Mouse (Mus musculus) cerebellum, postnatal 36 days (tissue): ENCODE results near the gene Prss57.
A peak's percentile ranks its signal among the peaks of the same experiment; 100 is the strongest.

ENCODE experiments used
- DNase-seq, 2 experiments: peaks; one replicate each; pipeline ENCODE4 v3.0.0; 2021 to 2022; ENCODE audit warnings: mixed read lengths in 2 of 2

Gene Prss57

GRCm38 (mm10) chr10:79806972-79807371 lies 16.2 kb upstream of the Prss57 start:
- DNase-seq: no peak

GRCm38 (mm10) chr10:79806331-79806730 lies 15.6 kb upstream of the Prss57 start:
- DNase-seq: no peak

- DNase-seq: no peak
These were observed 14.9 kb upstream of the Prss57 start for GRCm38 (mm10) chr10:79805636-79806035.

- DNase-seq: peak; percentile 55 to 69
These were observed 13.1 kb upstream of the Prss57 start for GRCm38 (mm10) chr10:79803716-79804323.

- peak; percentile 33 to 35 for DNase-seq
These were observed 11.7 kb upstream of the Prss57 start for GRCm38 (mm10) chr10:79802331-79802971.

GRCm38 (mm10) chr10:79801837-79802236 lies 11.1 kb upstream of the Prss57 start:
- no peak for DNase-seq

- no peak for DNase-seq
These were observed 9.7 kb upstream of the Prss57 start for GRCm38 (mm10) chr10:79800508-79800907.

- no peak for DNase-seq
These were observed 7.6 kb upstream of the Prss57 start for GRCm38 (mm10) chr10:79798289-79798928.

- DNase-seq: no peak
These were observed 6.6 kb upstream of the Prss57 start for GRCm38 (mm10) chr10:79797326-79797725.

- DNase-seq: no peak
These were observed 5.1 kb upstream of the Prss57 start for GRCm38 (mm10) chr10:79795905-79796304.

- peak; percentile 43 to 52 for DNase-seq
These were observed 3.8 kb upstream of the Prss57 start for GRCm38 (mm10) chr10:79794491-79794931.

GRCm38 (mm10) chr10:79793738-79794490 lies 3.2 kb upstream of the Prss57 start:
- peak; percentile 33 to 48 for DNase-seq

GRCm38 (mm10) chr10:79793051-79793737 lies 2.4 kb upstream of the Prss57 start, which contains the start of gene Palm:
Gene Palm (plus strand): TSS chr10:79793572.
- peak; percentile 87 for DNase-seq

GRCm38 (mm10) chr10:79792339-79793040 lies 1.7 kb upstream of the Prss57 start:
- DNase-seq: no peak

- no peak for DNase-seq
These were observed 1.2 kb downstream of the Prss57 start for GRCm38 (mm10) chr10:79789581-79789980.

GRCm38 (mm10) chr10:79788386-79789158 lies 2.2 kb downstream of the Prss57 start:
- DNase-seq: peak; percentile 84 to 91

- peak; percentile 49 to 56 for DNase-seq
These were observed 6.6 kb downstream of the Prss57 start for GRCm38 (mm10) chr10:79783920-79784800.

- DNase-seq: no peak
These were observed 7.7 kb downstream of the Prss57 start for GRCm38 (mm10) chr10:79783050-79783449.

GRCm38 (mm10) chr10:79781956-79782355 lies 8.8 kb downstream of the Prss57 start:
- no peak for DNase-seq

GRCm38 (mm10) chr10:79781139-79781538 lies 9.6 kb downstream of the Prss57 start:
- DNase-seq: no peak
